ENCODE assay signal across 7 mouse cellular contexts in the genomic region with DNA sequence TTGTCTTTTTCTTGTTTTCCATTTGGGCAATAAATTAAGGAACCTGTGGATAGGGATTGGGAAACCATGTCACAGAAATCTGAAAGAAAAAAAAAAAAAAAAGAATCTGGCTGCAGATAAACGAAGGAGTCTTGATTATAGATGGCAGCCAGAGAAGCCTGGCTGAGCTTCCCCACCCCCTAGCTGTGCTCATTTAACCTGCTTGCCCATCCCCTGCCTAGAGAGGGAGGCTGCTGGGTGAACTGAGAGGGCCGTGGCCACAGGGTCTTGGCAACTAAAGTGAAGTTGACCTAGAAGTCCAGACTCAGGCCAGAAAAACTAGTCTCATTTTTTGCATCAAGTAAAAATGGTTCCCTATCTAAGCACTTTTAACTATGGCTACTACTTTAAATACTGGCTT. TPM values are rescaled to one million over a fixed set of nuclear protein-coding genes. Genes with fewer than 3 reads are reported as not detected.
DNase-seq lines count a peak whose midpoint lies in the region; ATAC-seq and TF ChIP-seq lines count a peak whose summit lies in the region.

No protein-coding gene starts in this region.

- WGBS in spleen, adult 2 months = 6% methylated on average over 2 of the region's 2 CpGs
- WGBS in hindbrain, embryonic 10.5 days = 5% methylated on average over 2 of the region's 2 CpGs
- 5% methylated on average over 2 of the region's 2 CpGs for WGBS in liver, embryonic 11.5 days
- 0% methylated on average over 2 of the region's 2 CpGs for WGBS in stomach, embryonic 16.5 days

- no peak for TF ChIP-seq POLR2A in spleen, adult 2 months (IDR thresholded peaks at IDR 0.05; ENCODE audit: low read depth, low read length)

- H3K4me3 ChIP-seq in spleen, adult 2 months (ENCODE audit: extremely low read depth, insufficient read depth, insufficient read length) = peak overlapping the region; percentile 45
- peak overlapping the region; percentile 73 for H3K4me3 ChIP-seq in hindbrain, embryonic 10.5 days
- peak overlapping the region; percentile 76 for H3K4me3 ChIP-seq in liver, embryonic 11.5 days (ENCODE audit: low read depth, low read length)
- peak overlapping the region; percentile 62 for H3K4me3 ChIP-seq in stomach, embryonic 16.5 days (replicated peaks; ENCODE audit: low read length)

- peaks cover 6% of the 10 kb centered on the region for H3K36me3 ChIP-seq in spleen, adult 2 months (ENCODE audit: control insufficient read depth, insufficient read depth, low read length)
- H3K36me3 ChIP-seq in hindbrain, embryonic 10.5 days = peaks cover 71% of the 10 kb centered on the region
- H3K36me3 ChIP-seq in liver, embryonic 11.5 days (ENCODE audit: control insufficient read depth, insufficient read depth, low read length) = peaks cover 24% of the 10 kb centered on the region
- 0 out of 2 replicates have a peak, but pooled peaks cover 4% of the 10 kb centered on the region for H3K36me3 ChIP-seq in stomach, embryonic 16.5 days (ENCODE audit: control insufficient read depth, insufficient read depth, low read length)

- H3K27ac ChIP-seq in spleen, adult 2 months (ENCODE audit: insufficient read depth, low read length) = peak overlapping the region; percentile 80; the same call in 1 of the 2 replicates
- peak overlapping the region; percentile 95 for H3K27ac ChIP-seq in hindbrain, embryonic 10.5 days
- H3K27ac ChIP-seq in liver, embryonic 11.5 days (ENCODE audit: low read depth, low read length) = peak overlapping the region; percentile 97
- peak overlapping the region; percentile 98 for H3K27ac ChIP-seq in stomach, embryonic 16.5 days (ENCODE audit: low read length)

- no peak for TF ChIP-seq CTCF in spleen, adult 2 months (IDR thresholded peaks at IDR 0.05; ENCODE audit: extremely low read depth, insufficient read depth, insufficient read length, insufficient replicate concordance)

- H3K9ac ChIP-seq in liver, embryonic 11.5 days (ENCODE audit: low read depth, low read length) = peak overlapping the region; percentile 92
- peak overlapping the region; percentile 82 for H3K9ac ChIP-seq in stomach, embryonic 16.5 days (ENCODE audit: low read length)

- H3K4me1 ChIP-seq in spleen, adult 2 months (ENCODE audit: control insufficient read depth, insufficient read depth, insufficient read length) = peaks cover 10% of the 10 kb centered on the region; the same call in 1 of the 2 replicates
- H3K4me1 ChIP-seq in hindbrain, embryonic 10.5 days (replicated peaks) = peaks cover 56% of the 10 kb centered on the region
- peaks cover 29% of the 10 kb centered on the region for H3K4me1 ChIP-seq in liver, embryonic 11.5 days (replicated peaks; ENCODE audit: control insufficient read depth, insufficient read depth, low read length)
- H3K4me1 ChIP-seq in stomach, embryonic 16.5 days (ENCODE audit: control insufficient read depth, insufficient read depth, low read length) = peaks cover 36% of the 10 kb centered on the region

- DNase-seq in spleen, adult 2 months (ENCODE audit: low read depth in 1 of 2, low spot score in 2 of 2) = no peak
- no peak for DNase-seq in spleen, postnatal 14 days (ENCODE audit: low spot score in 2 of 2)
- DNase-seq in cerebellum, adult 9-11 months = peak; percentile 75
- peak; percentile 30 for DNase-seq in hindbrain, embryonic 10.5 days (ENCODE audit: low spot score)
- DNase-seq in liver, embryonic 11.5 days (ENCODE audit: low spot score) = no peak
- DNase-seq in ovary, postnatal 14 days (ENCODE audit: low spot score) = no peak

- no peak for ATAC-seq in liver, embryonic 11.5 days (replicated peaks; ENCODE audit: low FRiP score)
- no peak for ATAC-seq in stomach, embryonic 16.5 days (ENCODE audit: insufficient read depth, low FRiP score)

- no peaks in the 10 kb centered on the region for H3K9me3 ChIP-seq in hindbrain, embryonic 10.5 days
- H3K9me3 ChIP-seq in liver, embryonic 11.5 days (ENCODE audit: control insufficient read depth, low read length) = no peaks in the 10 kb centered on the region
- no peaks in the 10 kb centered on the region for H3K9me3 ChIP-seq in stomach, embryonic 16.5 days (replicated peaks; ENCODE audit: control insufficient read depth, low read length)

- H3K4me2 ChIP-seq in liver, embryonic 11.5 days = peak overlapping the region; percentile 98
- H3K4me2 ChIP-seq in stomach, embryonic 16.5 days (ENCODE audit: low read depth, low read length) = peak overlapping the region; percentile 82

- no peaks in the 10 kb centered on the region for H3K27me3 ChIP-seq in spleen, adult 2 months (ENCODE audit: control insufficient read depth, insufficient read depth, low read length)
- H3K27me3 ChIP-seq in hindbrain, embryonic 10.5 days (ENCODE audit: insufficient read depth, poor library complexity, severe bottlenecking) = no peaks in the 10 kb centered on the region
- H3K27me3 ChIP-seq in liver, embryonic 11.5 days (replicated peaks; ENCODE audit: control insufficient read depth, insufficient read depth, low read length) = no peaks in the 10 kb centered on the region
- no peaks in the 10 kb centered on the region for H3K27me3 ChIP-seq in stomach, embryonic 16.5 days (ENCODE audit: control insufficient read depth, insufficient read depth, low read length)

RNA-seq across cellular contexts. Expression of gene Fbxl22, which starts 3.4 kb away (rescaled TPM):
- polyA plus RNA-seq in spleen, adult 2 months (2012; rRNA removed) = 1.5 and 3.2 TPM in 2 replicates
- polyA plus RNA-seq in hindbrain, embryonic 10.5 days (2016; fragmentation: Nextera tagmentation; extraction: Ambion mirVana) = 1.5 and 1.6 TPM in 2 replicates
- 1.3 and 1.5 TPM in 2 replicates for polyA plus RNA-seq in liver, embryonic 11.5 days (2014; fragmentation: Nextera tagmentation; extraction: Ambion mirVana)
- 26.6 and 27.1 TPM in 2 replicates for polyA plus RNA-seq in stomach, embryonic 16.5 days (2015; fragmentation: Nextera tagmentation; extraction: Ambion mirVana)

Comparison
In these comparisons a context has a peak if more than half of its experiments do, and no peak if none do; other contexts are left out.
1. DNase-seq: peak in cerebellum, adult 9-11 months (single experiment) and hindbrain, embryonic 10.5 days (single experiment); none in spleen, adult 2 months (0 of 2), spleen, postnatal 14 days (0 of 2), liver, embryonic 11.5 days (single experiment) and ovary, postnatal 14 days (single experiment).
2. Peak in every context shown above with its lines, with median percentiles within 50 percentile points of each other: H3K27ac ChIP-seq and H3K4me3 ChIP-seq.